Mouse (Mus musculus): ENCODE results near the gene Acsf3. TPM values are rescaled to one million over a fixed set of nuclear protein-coding genes. Genes with fewer than 3 reads are reported as not detected.

Gene Acsf3
- total and polyA plus RNA-seq, 2 experiments = 12.8 to 38.4 TPM

- no peaks in the 10 kb centered on the region for H3K79me2 ChIP-seq (ENCODE audit: control insufficient read depth, insufficient read depth, low read length)
- no peak overlapping the region for H3K27ac ChIP-seq (replicated peaks; ENCODE audit: insufficient read depth, low read depth, low read length)
- no peak for DNase-seq (ENCODE audit: extremely low read depth, low read depth, low spot score)
- H3K4me1 ChIP-seq (ENCODE audit: control insufficient read depth, insufficient read depth, low read length) = no peaks in the 10 kb centered on the region
- TF ChIP-seq CTCF (IDR thresholded peaks at IDR 0.05; ENCODE audit: low read depth, low read length) (no peak), POLR2A (IDR thresholded peaks at IDR 0.05; ENCODE audit: extremely low read depth, insufficient read depth, low read length) (no peak)
- H3K9ac ChIP-seq (ENCODE audit: low read depth, low read length) = no peak overlapping the region
- H3K27me3 ChIP-seq (ENCODE audit: control insufficient read depth, insufficient read depth, low read length) = no peaks in the 10 kb centered on the region
- H3K4me3 ChIP-seq (ENCODE audit: insufficient read depth, low read depth, low read length) = no peak overlapping the region
- no peaks in the 10 kb centered on the region for H3K36me3 ChIP-seq (ENCODE audit: control insufficient read depth, insufficient read depth, low read length)
- WGBS = 78% methylated on average over 8 of the region's 8 CpGs
Observed at GRCm38 (mm10) chr8:122825408-122825807, 50.1 kb downstream of the Acsf3 start.

- Histone ChIP-seq H3K27ac (replicated peaks; ENCODE audit: insufficient read depth, low read depth, low read length) (no peak overlapping the region), H3K79me2 (ENCODE audit: control insufficient read depth, insufficient read depth, low read length) (no peaks in the 10 kb centered on the region), H3K4me1 (ENCODE audit: control insufficient read depth, insufficient read depth, low read length) (no peaks in the 10 kb centered on the region), H3K36me3 (ENCODE audit: control insufficient read depth, insufficient read depth, low read length) (no peaks in the 10 kb centered on the region), H3K27me3 (ENCODE audit: control insufficient read depth, insufficient read depth, low read length) (no peaks in the 10 kb centered on the region), H3K9ac (ENCODE audit: low read depth, low read length) (no peak overlapping the region), H3K4me3 (ENCODE audit: insufficient read depth, low read depth, low read length) (no peak overlapping the region)
- 86% methylated on average over 3 of the region's 3 CpGs for WGBS
- no peak for DNase-seq (ENCODE audit: extremely low read depth, low read depth, low spot score)
- TF ChIP-seq CTCF (IDR thresholded peaks at IDR 0.05; ENCODE audit: low read depth, low read length) = no peak
- no peak for TF ChIP-seq POLR2A (IDR thresholded peaks at IDR 0.05; ENCODE audit: extremely low read depth, insufficient read depth, low read length)
Observed at GRCm38 (mm10) chr8:122829396-122829795, 54.1 kb downstream of the Acsf3 start.

- Histone ChIP-seq H3K79me2 (ENCODE audit: control insufficient read depth, insufficient read depth, low read length) (no peaks in the 10 kb centered on the region), H3K27ac (replicated peaks; ENCODE audit: insufficient read depth, low read depth, low read length) (no peak overlapping the region), H3K4me3 (ENCODE audit: insufficient read depth, low read depth, low read length) (no peak overlapping the region), H3K27me3 (ENCODE audit: control insufficient read depth, insufficient read depth, low read length) (no peaks in the 10 kb centered on the region), H3K36me3 (ENCODE audit: control insufficient read depth, insufficient read depth, low read length) (no peaks in the 10 kb centered on the region), H3K4me1 (ENCODE audit: control insufficient read depth, insufficient read depth, low read length) (no peaks in the 10 kb centered on the region), H3K9ac (ENCODE audit: low read depth, low read length) (no peak overlapping the region)
- peak; percentile 46 for DNase-seq (ENCODE audit: extremely low read depth, low read depth, low spot score)
- TF ChIP-seq CTCF (IDR thresholded peaks at IDR 0.05; ENCODE audit: low read depth, low read length) (peak; percentile 100), POLR2A (IDR thresholded peaks at IDR 0.05; ENCODE audit: extremely low read depth, insufficient read depth, low read length) (no peak)
- 42% methylated on average over 8 of the region's 8 CpGs for WGBS
Observed at GRCm38 (mm10) chr8:122830349-122831061, 55.2 kb downstream of the Acsf3 start.

GRCm38 (mm10) chr8:122834416-122834815 is 59.1 kb downstream of the Acsf3 start:
- H3K27ac ChIP-seq (replicated peaks; ENCODE audit: insufficient read depth, low read depth, low read length) = no peak overlapping the region
- H3K27me3 ChIP-seq (ENCODE audit: control insufficient read depth, insufficient read depth, low read length) = no peaks in the 10 kb centered on the region
- H3K9ac ChIP-seq (ENCODE audit: low read depth, low read length) = no peak overlapping the region
- H3K4me1 ChIP-seq (ENCODE audit: control insufficient read depth, insufficient read depth, low read length) = peaks cover 7% of the 10 kb centered on the region
- no peak for DNase-seq (ENCODE audit: extremely low read depth, low read depth, low spot score)
- no peaks in the 10 kb centered on the region for H3K36me3 ChIP-seq (ENCODE audit: control insufficient read depth, insufficient read depth, low read length)
- no peak overlapping the region for H3K4me3 ChIP-seq (ENCODE audit: insufficient read depth, low read depth, low read length)
- 88% methylated on average over 8 of the region's 8 CpGs for WGBS
- H3K79me2 ChIP-seq (ENCODE audit: control insufficient read depth, insufficient read depth, low read length) = no peaks in the 10 kb centered on the region
- TF ChIP-seq POLR2A (IDR thresholded peaks at IDR 0.05; ENCODE audit: extremely low read depth, insufficient read depth, low read length) (no peak), CTCF (IDR thresholded peaks at IDR 0.05; ENCODE audit: low read depth, low read length) (no peak)

GRCm38 (mm10) chr8:122834971-122835370 is 59.7 kb downstream of the Acsf3 start:
- 24% methylated on average over 8 of the region's 8 CpGs for WGBS
- Histone ChIP-seq H3K27ac (replicated peaks; ENCODE audit: insufficient read depth, low read depth, low read length) (no peak overlapping the region), H3K27me3 (ENCODE audit: control insufficient read depth, insufficient read depth, low read length) (no peaks in the 10 kb centered on the region), H3K79me2 (ENCODE audit: control insufficient read depth, insufficient read depth, low read length) (no peaks in the 10 kb centered on the region), H3K36me3 (ENCODE audit: control insufficient read depth, insufficient read depth, low read length) (no peaks in the 10 kb centered on the region), H3K9ac (ENCODE audit: low read depth, low read length) (no peak overlapping the region), H3K4me1 (ENCODE audit: control insufficient read depth, insufficient read depth, low read length) (peaks cover 7% of the 10 kb centered on the region), H3K4me3 (ENCODE audit: insufficient read depth, low read depth, low read length) (no peak overlapping the region)
- peak; percentile 65 for DNase-seq (ENCODE audit: extremely low read depth, low read depth, low spot score)
- TF ChIP-seq POLR2A (IDR thresholded peaks at IDR 0.05; ENCODE audit: extremely low read depth, insufficient read depth, low read length) = no peak
- TF ChIP-seq CTCF (IDR thresholded peaks at IDR 0.05; ENCODE audit: low read depth, low read length) = peak; percentile 90

GRCm38 (mm10) chr8:122836199-122836598 is 60.9 kb downstream of the Acsf3 start:
- Histone ChIP-seq H3K9ac (ENCODE audit: low read depth, low read length) (0 out of 2 replicates have a peak overlapping the region, but pooled peaks have one; percentile 33), H3K4me3 (ENCODE audit: insufficient read depth, low read depth, low read length) (no peak overlapping the region), H3K27me3 (ENCODE audit: control insufficient read depth, insufficient read depth, low read length) (no peaks in the 10 kb centered on the region), H3K27ac (replicated peaks; ENCODE audit: insufficient read depth, low read depth, low read length) (0 out of 2 replicates have a peak overlapping the region, but pooled peaks have one; percentile 13), H3K36me3 (ENCODE audit: control insufficient read depth, insufficient read depth, low read length) (no peaks in the 10 kb centered on the region), H3K4me1 (ENCODE audit: control insufficient read depth, insufficient read depth, low read length) (peaks cover 7% of the 10 kb centered on the region), H3K79me2 (ENCODE audit: control insufficient read depth, insufficient read depth, low read length) (no peaks in the 10 kb centered on the region)
- TF ChIP-seq CTCF (IDR thresholded peaks at IDR 0.05; ENCODE audit: low read depth, low read length) (no peak), POLR2A (IDR thresholded peaks at IDR 0.05; ENCODE audit: extremely low read depth, insufficient read depth, low read length) (no peak)
- DNase-seq (ENCODE audit: extremely low read depth, low read depth, low spot score) = no peak
- WGBS = 62% methylated on average over 12 of the region's 12 CpGs
